ENCODE assay signal across 7 mouse cellular contexts in the genomic region with DNA sequence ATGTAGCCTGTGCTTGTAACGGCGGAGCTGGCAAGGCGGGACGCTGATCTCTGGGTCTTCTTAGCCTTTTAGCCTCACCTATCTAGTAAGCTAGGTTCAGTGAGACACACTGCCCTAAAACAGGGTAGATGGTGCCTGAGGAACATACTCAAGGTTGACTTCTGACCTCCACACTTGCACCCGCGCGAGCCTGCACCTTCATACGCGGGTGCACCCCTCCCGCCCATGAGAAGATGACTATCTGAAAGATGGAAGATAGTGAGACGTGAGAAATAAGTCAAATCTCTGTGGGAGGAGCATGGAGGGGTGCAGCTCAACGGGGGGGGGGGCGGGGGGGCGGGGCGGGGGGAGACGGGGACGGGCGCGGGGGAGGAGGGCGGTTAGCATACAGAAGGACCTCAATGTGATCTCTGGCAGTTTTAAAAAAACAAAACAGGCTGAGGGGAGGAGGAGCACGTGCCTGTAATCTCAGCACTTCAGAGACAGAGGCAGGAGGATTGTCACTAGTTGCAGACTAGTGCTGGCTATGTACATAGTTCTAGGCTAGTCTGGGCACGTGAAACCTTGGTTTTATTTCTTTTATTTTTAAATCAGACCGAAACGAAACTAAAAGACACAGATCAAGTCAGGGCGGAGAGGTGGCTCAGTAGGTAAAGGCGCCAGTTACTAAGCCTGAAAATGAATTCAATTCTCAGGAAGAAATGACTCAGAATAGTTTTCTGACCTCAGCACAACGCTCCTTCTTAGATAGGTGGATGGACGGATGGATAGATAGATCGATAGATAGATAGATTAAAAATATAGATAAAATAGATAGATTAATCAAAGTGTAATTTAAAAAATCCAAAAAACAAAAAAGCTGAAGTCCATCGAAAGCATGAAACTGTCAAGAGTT. TPM values are rescaled to one million over a fixed set of nuclear protein-coding genes. Genes with fewer than 3 reads are reported as not detected.
DNase-seq lines count a peak whose midpoint lies in the region; ATAC-seq and TF ChIP-seq lines count a peak whose summit lies in the region.

No protein-coding gene starts in this region.

- H3K9me3 ChIP-seq in lung, embryonic 15.5 days: no peaks in the 10 kb centered on the region
- no peaks in the 10 kb centered on the region for H3K9me3 ChIP-seq in midbrain, embryonic 16.5 days (replicated peaks; ENCODE audit: control insufficient read depth, low read length, poor library complexity, severe bottlenecking)

- TF ChIP-seq CTCF in cortical plate, adult 2 months (IDR thresholded peaks at IDR 0.05; ENCODE audit: extremely low read depth, insufficient read depth, low read length): no peak

- H3K27ac ChIP-seq in lung, embryonic 15.5 days: no peak overlapping the region
- H3K27ac ChIP-seq in cortical plate, adult 2 months (ENCODE audit: insufficient read depth, low read length): no peak overlapping the region
- no peak overlapping the region for H3K27ac ChIP-seq in midbrain, embryonic 16.5 days (ENCODE audit: low read length)

- ATAC-seq in lung, embryonic 15.5 days (ENCODE audit: borderline replicate concordance, extremely low read depth, low FRiP score, low TSS enrichment): no peak
- ATAC-seq in inflammation-experienced regulatory T-cells, adult 6 months: peak; percentile 26
- ATAC-seq in midbrain, embryonic 16.5 days: no peak

- TF ChIP-seq POLR2A in cortical plate, adult 2 months (IDR thresholded peaks at IDR 0.05; ENCODE audit: extremely low read depth, insufficient read depth, low read length): no peak

- H3K4me2 ChIP-seq in lung, embryonic 15.5 days: peak overlapping the region; percentile 60
- H3K4me2 ChIP-seq in midbrain, embryonic 16.5 days (ENCODE audit: low read length): peak overlapping the region; percentile 62

- no peaks in the 10 kb centered on the region for H3K27me3 ChIP-seq in lung, embryonic 15.5 days
- no peaks in the 10 kb centered on the region for H3K27me3 ChIP-seq in midbrain, embryonic 16.5 days (ENCODE audit: control insufficient read depth, insufficient read depth, low read depth, low read length)

- H3K9ac ChIP-seq in lung, embryonic 15.5 days: no peak overlapping the region
- no peak overlapping the region for H3K9ac ChIP-seq in midbrain, embryonic 16.5 days (ENCODE audit: low read depth, low read length)

- WGBS in lung, embryonic 15.5 days: 27% methylated on average over 24 of the region's 30 CpGs
- 49% methylated on average over 24 of the region's 30 CpGs for WGBS in midbrain, embryonic 16.5 days

- DNase-seq in lung, postnatal 14 days: no peak
- no peak for DNase-seq in cerebellum, adult 18-20 months
- DNase-seq in right cerebral cortex, postnatal 36 days (ENCODE audit: low spot score in 2 of 2): no peak

- no peaks in the 10 kb centered on the region for H3K36me3 ChIP-seq in lung, embryonic 15.5 days
- no peaks in the 10 kb centered on the region for H3K36me3 ChIP-seq in midbrain, embryonic 16.5 days (ENCODE audit: control insufficient read depth, insufficient read depth, low read length)

- H3K4me1 ChIP-seq in lung, embryonic 15.5 days: peaks cover 7% of the 10 kb centered on the region
- peaks cover 2% of the 10 kb centered on the region; the same call in 1 of the 2 replicates for H3K4me1 ChIP-seq in cortical plate, adult 2 months (ENCODE audit: control insufficient read depth, insufficient read depth, low read length)
- peaks cover 13% of the 10 kb centered on the region for H3K4me1 ChIP-seq in midbrain, embryonic 16.5 days (ENCODE audit: control insufficient read depth, insufficient read depth, low read length)

- peak overlapping the region; percentile 90 for H3K4me3 ChIP-seq in lung, embryonic 15.5 days
- peak overlapping the region; percentile 56; the same call in 1 of the 2 replicates for H3K4me3 ChIP-seq in cortical plate, adult 2 months (ENCODE audit: insufficient read depth, low read length)
- H3K4me3 ChIP-seq in midbrain, embryonic 16.5 days (ENCODE audit: low read depth, low read length): peak overlapping the region; percentile 90

RNA-seq across cellular contexts. Expression of a gene that starts 0.8 kb away (rescaled TPM):
- 60.1 and 66.5 TPM in 2 replicates for polyA plus RNA-seq in lung, embryonic 15.5 days (2015; fragmentation: Nextera tagmentation; extraction: Ambion mirVana)
- 22.8 and 23.8 TPM in 2 replicates for polyA plus RNA-seq in cortical plate, adult 2 months (2012; rRNA removed)
- polyA plus RNA-seq in inflammation-experienced regulatory T-cells, adult 6 months (2017; shearing (Covaris generic)): 10 to 100 TPM; 62.5 to 80.3 (median 72.6) TPM
- 18.7 TPM in 2 replicates for polyA plus RNA-seq in midbrain, embryonic 16.5 days (2015; fragmentation: Nextera tagmentation; extraction: Ambion mirVana)

RNA-seq across cellular contexts. Expression of a gene that starts 41.6 kb away (rescaled TPM):
- 51.3 and 60.3 TPM in 2 replicates for polyA plus RNA-seq in lung, embryonic 15.5 days (2015; fragmentation: Nextera tagmentation; extraction: Ambion mirVana)
- polyA plus RNA-seq in cortical plate, adult 2 months (2012; rRNA removed): 57.8 and 57.9 TPM in 2 replicates
- polyA plus RNA-seq in inflammation-experienced regulatory T-cells, adult 6 months (2017; shearing (Covaris generic)): 10 to 100 TPM; 46.3 to 55.0 (median 50.4) TPM
- polyA plus RNA-seq in midbrain, embryonic 16.5 days (2015; fragmentation: Nextera tagmentation; extraction: Ambion mirVana): 118 and 130 TPM in 2 replicates

RNA-seq across cellular contexts. Expression of a gene that starts 51.5 kb away (rescaled TPM):
- polyA plus RNA-seq in lung, embryonic 15.5 days (2015; fragmentation: Nextera tagmentation; extraction: Ambion mirVana): 91.3 and 91.8 TPM in 2 replicates
- polyA plus RNA-seq in cortical plate, adult 2 months (2012; rRNA removed): 8.9 and 9.1 TPM in 2 replicates
- 100 to 1,000 TPM in 1 of 3 experiments, 10 to 100 TPM in 2; 44.6 to 117 (median 64.8) TPM for polyA plus RNA-seq in inflammation-experienced regulatory T-cells, adult 6 months (2017; shearing (Covaris generic))
- polyA plus RNA-seq in midbrain, embryonic 16.5 days (2015; fragmentation: Nextera tagmentation; extraction: Ambion mirVana): 7.2 and 10.4 TPM in 2 replicates
